Mouse (Mus musculus): ENCODE measurements around the gene Eif4b.
A peak's percentile ranks its signal among the peaks of the same experiment; 100 is the strongest.

- no peak for TF ChIP-seq CTCF (conservative IDR thresholded peaks at IDR 0.05 in 1 of 2, IDR thresholded peaks at IDR 0.05 in 1 of 2; ENCODE audit: low read depth in 2 of 2, low read length in 2 of 2)
- no peak for TF ChIP-seq EP300 (IDR thresholded peaks at IDR 0.05; ENCODE audit: low read length)
- no peak for TF ChIP-seq MAX (IDR thresholded peaks at IDR 0.05; ENCODE audit: low read length)
- TF ChIP-seq ZKSCAN1 (IDR thresholded peaks at IDR 0.05; ENCODE audit: borderline replicate concordance, low read depth, low read length): no peak
- peak; percentile 12; the same call in 1 of the 2 replicates for TF ChIP-seq CHD2 (IDR thresholded peaks at IDR 0.05; ENCODE audit: low read length)
- no peak for TF ChIP-seq TCF12 (IDR thresholded peaks at IDR 0.05; ENCODE audit: low read depth, low read length)
- TF ChIP-seq ZNF384 (IDR thresholded peaks at IDR 0.05; ENCODE audit: low read depth, low read length): no peak
- TF ChIP-seq SMC3 (IDR thresholded peaks at IDR 0.05; ENCODE audit: low read depth, low read length): no peak
- no peak for TF ChIP-seq KAT2A (IDR thresholded peaks at IDR 0.05; ENCODE audit: insufficient replicate concordance, low read length)
- 0 out of 2 replicates have a peak, but pooled peaks have one; percentile 13 for TF ChIP-seq POLR2A (IDR thresholded peaks at IDR 0.05; ENCODE audit: low read depth, low read length)
- TF ChIP-seq IRF4 (IDR thresholded peaks at IDR 0.05; ENCODE audit: low read depth, low read length): no peak
- no peak for TF ChIP-seq MXI1 (IDR thresholded peaks at IDR 0.05; ENCODE audit: low read depth, low read length)
- TF ChIP-seq ZC3H11A (IDR thresholded peaks at IDR 0.05; ENCODE audit: low read depth, low read length): no peak
Measured at GRCm38 (mm10) chr15:102097147-102097915, 23.8 kb downstream of the Eif4b start.
